Mouse (Mus musculus) myocyte (in vitro differentiated cells): ENCODE measurements at regions not wholly inside any gene's neighbourhood (a gene's known extent, or its start where the extent isn't known, plus 50 kb on each side); places are given as distances from the start of the nearest gene placed in this dataset.

Experiments used
- H3K27me3 ChIP-seq: one replicate; pipeline ENCODE4 v1.6.1; 2011; ENCODE audit not compliant: control insufficient read depth, insufficient read depth, insufficient read length
- H3K36me3 ChIP-seq: one replicate; pipeline ENCODE4 v1.6.1; 2011; ENCODE audit not compliant: control insufficient read depth, insufficient read depth
- H3K4me2 ChIP-seq: one replicate; pipeline ENCODE4 v1.6.1; 2011; ENCODE audit warnings: low read depth, control low read depth
- H3K4me3 ChIP-seq: one replicate; pipeline ENCODE4 v1.5.1; 2011; ENCODE audit warnings: mild to moderate bottlenecking, control low read depth, moderate library complexity
- H3K79me2 ChIP-seq: one replicate; pipeline ENCODE4 v1.6.1; 2011; ENCODE audit not compliant: control insufficient read depth, insufficient read depth
- H3ac ChIP-seq: one replicate; pipeline ENCODE4 v1.6.1; 2011; ENCODE audit not compliant: control insufficient read depth, insufficient read length
- CEBPB ChIP-seq: IDR thresholded peaks from 2 replicates; pipeline ENCODE4 v1.6.1; 2011; ENCODE audit warnings: mild to moderate bottlenecking, moderate library complexity; ENCODE audit not compliant: poor library complexity, insufficient read depth, severe bottlenecking
- E2F4 ChIP-seq: IDR thresholded peaks from one replicate; pipeline ENCODE4 v1.6.1; 2011; ENCODE audit warnings: mild to moderate bottlenecking, control low read depth, moderate library complexity; ENCODE audit not compliant: insufficient read depth
- MAX ChIP-seq: IDR thresholded peaks from one replicate; pipeline ENCODE4 v1.6.1; 2011; ENCODE audit warnings: low read depth, mild to moderate bottlenecking, control low read depth
- MYOD1 ChIP-seq, 3 experiments: IDR thresholded peaks; one replicate each; pipeline ENCODE4 v1.6.1; 2011; ENCODE audit warnings: control low read depth in 2 of 3, low read depth in 2 of 3, mild to moderate bottlenecking in 2 of 3, moderate library complexity in 1 of 3; ENCODE audit not compliant: insufficient read length in 2 of 3, control insufficient read depth in 1 of 3
- MYOG ChIP-seq, 3 experiments: IDR thresholded peaks; one replicate each; pipeline ENCODE4 v1.6.1; 2011; ENCODE audit warnings: control low read depth in 2 of 3, low read depth in 2 of 3, mild to moderate bottlenecking in 2 of 3; ENCODE audit not compliant: insufficient read length in 2 of 3, control insufficient read depth in 1 of 3, insufficient read depth in 1 of 3
- POLR2A ChIP-seq: IDR thresholded peaks from one replicate; pipeline ENCODE4 v1.6.1; 2011; ENCODE audit warnings: low read depth, mild to moderate bottlenecking, control low read depth, moderate library complexity; ENCODE audit not compliant: insufficient read length
- POLR2AphosphoS2 ChIP-seq: IDR thresholded peaks from one replicate; pipeline ENCODE4 v1.6.1; 2011; ENCODE audit warnings: low read depth, control low read depth; ENCODE audit not compliant: insufficient read length
- REST ChIP-seq: IDR thresholded peaks from one replicate; pipeline ENCODE4 v1.6.1; 2011; ENCODE audit warnings: mild to moderate bottlenecking, control low read depth, moderate library complexity; ENCODE audit not compliant: insufficient read depth, insufficient read length
- SRF ChIP-seq: IDR thresholded peaks from one replicate; pipeline ENCODE4 v1.6.1; 2011; ENCODE audit warnings: low read depth; ENCODE audit not compliant: control insufficient read depth, insufficient read length
- TCF12 ChIP-seq: IDR thresholded peaks from one replicate; pipeline ENCODE4 v1.6.1; 2011; ENCODE audit warnings: mild to moderate bottlenecking, control low read depth; ENCODE audit not compliant: poor library complexity, insufficient read depth, severe bottlenecking
- TCF3 ChIP-seq: IDR thresholded peaks from one replicate; pipeline ENCODE4 v1.6.1; 2011; ENCODE audit warnings: low read depth, control low read depth; ENCODE audit not compliant: insufficient read length
- USF1 ChIP-seq: IDR thresholded peaks from one replicate; pipeline ENCODE4 v1.6.1; 2011; ENCODE audit warnings: low read depth, mild to moderate bottlenecking, control low read depth, moderate library complexity

GRCm38 (mm10) chr17:16082842-16083241 lies 252.0 kb upstream of the Rgmb start:
- no peak for TF ChIP-seq E2F4
- no peak for TF ChIP-seq POLR2AphosphoS2
- TF ChIP-seq SRF: no peak
- no peak for TF ChIP-seq MYOD1 (IDR thresholded peaks at IDR 0.05; ENCODE audit: control insufficient read depth in 1 of 3, insufficient read length in 2 of 3, low read depth in 2 of 3)

GRCm38 (mm10) chr17:16078549-16078948 lies 247.7 kb upstream of the Rgmb start:
- Histone ChIP-seq H3K36me3 (no peaks in the 10 kb centered on the region), H3K4me2 (no peak overlapping the region), H3K27me3 (no peaks in the 10 kb centered on the region), H3K79me2 (no peaks in the 10 kb centered on the region), H3K4me3 (no peak overlapping the region), H3ac (no peak overlapping the region)
- no peak for TF ChIP-seq SRF
- TF ChIP-seq MYOD1 (IDR thresholded peaks at IDR 0.05; ENCODE audit: control insufficient read depth in 1 of 3, insufficient read length in 2 of 3, low read depth in 2 of 3): no peak
- no peak for TF ChIP-seq TCF12
- TF ChIP-seq E2F4: no peak
- TF ChIP-seq MYOG (IDR thresholded peaks at IDR 0.05; ENCODE audit: control insufficient read depth in 1 of 3, insufficient read depth in 1 of 3, insufficient read length in 2 of 3, low read depth in 2 of 3): no peak
- TF ChIP-seq POLR2AphosphoS2: no peak

More at GRCm38 (mm10) chr17:16082842-16083241, 252.0 kb upstream of the Rgmb start:
- Histone ChIP-seq H3ac (no peak overlapping the region), H3K4me2 (no peak overlapping the region), H3K36me3 (no peaks in the 10 kb centered on the region), H3K4me3 (no peak overlapping the region), H3K27me3 (no peaks in the 10 kb centered on the region), H3K79me2 (no peaks in the 10 kb centered on the region)

GRCm38 (mm10) chr17:16069334-16069733 lies 238.5 kb upstream of the Rgmb start:
- Histone ChIP-seq H3K27me3 (no peaks in the 10 kb centered on the region), H3ac (no peak overlapping the region), H3K79me2 (no peaks in the 10 kb centered on the region), H3K36me3 (no peaks in the 10 kb centered on the region), H3K4me3 (no peak overlapping the region), H3K4me2 (no peak overlapping the region)
- TF ChIP-seq TCF3 (no peak), E2F4 (no peak), REST (no peak), USF1 (no peak), POLR2AphosphoS2 (no peak), MYOG (IDR thresholded peaks at IDR 0.05; ENCODE audit: control insufficient read depth in 1 of 3, insufficient read depth in 1 of 3, insufficient read length in 2 of 3, low read depth in 2 of 3) (no peak), MYOD1 (IDR thresholded peaks at IDR 0.05; ENCODE audit: control insufficient read depth in 1 of 3, insufficient read length in 2 of 3, low read depth in 2 of 3) (no peak), MAX (no peak), POLR2A (no peak), CEBPB (no peak), TCF12 (no peak), SRF (no peak)

GRCm38 (mm10) chr17:16067858-16068257 lies 237.0 kb upstream of the Rgmb start:
- Histone ChIP-seq H3K79me2 (no peaks in the 10 kb centered on the region), H3K36me3 (no peaks in the 10 kb centered on the region), H3K27me3 (no peaks in the 10 kb centered on the region), H3K4me3 (no peak overlapping the region), H3ac (no peak overlapping the region), H3K4me2 (no peak overlapping the region)
- TF ChIP-seq MAX: no peak
- TF ChIP-seq SRF: no peak

GRCm38 (mm10) chr17:16054481-16054880 lies 223.6 kb upstream of the Rgmb start:
- Histone ChIP-seq H3K36me3 (no peaks in the 10 kb centered on the region), H3K4me2 (peak overlapping the region; percentile 46), H3ac (no peak overlapping the region), H3K79me2 (no peaks in the 10 kb centered on the region), H3K4me3 (no peak overlapping the region), H3K27me3 (no peaks in the 10 kb centered on the region)
- TF ChIP-seq POLR2A (no peak), TCF3 (no peak), TCF12 (peak; percentile 30), E2F4 (no peak), MAX (no peak), CEBPB (peak; percentile 38; the same call in 1 of the 2 replicates), MYOG (IDR thresholded peaks at IDR 0.05; ENCODE audit: control insufficient read depth in 1 of 3, insufficient read depth in 1 of 3, insufficient read length in 2 of 3, low read depth in 2 of 3) (no peak), SRF (no peak), POLR2AphosphoS2 (no peak), REST (no peak), USF1 (no peak), MYOD1 (IDR thresholded peaks at IDR 0.05; ENCODE audit: control insufficient read depth in 1 of 3, insufficient read length in 2 of 3, low read depth in 2 of 3) (peak in 2 of 3 experiments; percentile 49 to 68)
